Mouse (Mus musculus) effector memory CD4-positive, alpha-beta T cell, adult 7 months (primary cell): ENCODE results near the gene Ece2. TPM values are rescaled to one million over a fixed set of nuclear protein-coding genes. Genes with fewer than 3 reads are reported as not detected.

Source experiments
- polyA plus RNA-seq: library from polyadenylated mRNA; unstranded; fragments of 100-300 nt; shearing (Covaris generic); gene quantifications from one replicate; pipeline ENCODE4 v1.2.1, GENCODE M21; 2017

The Ece2 gene
- polyA plus RNA-seq, result not detected

DNA sequence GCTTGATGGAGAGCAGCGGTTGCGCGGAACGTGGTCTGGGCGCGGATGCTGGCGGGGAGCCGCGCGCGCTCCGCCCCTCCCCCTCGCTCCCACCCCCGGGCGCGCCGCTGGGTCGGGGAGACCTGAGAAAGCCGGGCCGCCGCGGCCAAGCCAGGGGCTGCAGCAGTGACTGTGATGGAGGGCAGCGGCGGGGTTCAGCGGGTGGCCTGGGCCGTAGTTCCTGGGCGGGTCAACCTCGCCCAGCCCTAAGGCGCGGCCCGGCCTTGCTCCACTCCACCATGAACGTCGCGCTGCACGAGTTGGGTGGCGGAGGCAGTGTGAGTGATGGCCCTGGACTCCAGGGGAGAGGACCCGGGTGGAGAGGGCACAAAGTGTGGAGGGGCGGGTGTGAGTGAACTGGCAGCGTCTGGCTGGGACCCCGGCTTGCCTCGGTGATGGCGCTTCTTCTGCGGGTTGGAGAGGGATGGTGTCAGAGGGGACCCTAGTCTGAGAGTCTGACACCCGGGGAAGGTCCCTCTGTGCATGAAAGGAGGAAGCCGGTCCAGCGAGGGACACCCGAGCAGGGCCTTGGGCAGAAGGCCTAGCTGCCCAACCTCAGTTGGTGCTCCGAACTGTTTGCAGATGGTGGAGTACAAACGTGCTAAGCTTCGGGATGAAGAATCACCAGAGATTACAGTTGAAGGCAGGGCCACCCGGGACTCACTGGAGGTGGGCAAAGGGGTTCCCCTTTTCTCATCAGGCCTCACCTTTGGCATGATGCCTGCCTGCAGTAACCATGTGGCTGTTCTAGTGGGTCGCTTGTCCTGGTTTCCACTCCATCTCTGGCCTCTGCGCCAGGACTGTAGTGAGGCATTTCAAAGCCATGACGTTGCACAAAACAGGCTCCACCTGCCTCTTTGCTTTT, at the start of gene Ece2:
Gene Ece2 (plus strand): TSS at position 98 of the 904 bp plus-strand sequence.

DNA sequence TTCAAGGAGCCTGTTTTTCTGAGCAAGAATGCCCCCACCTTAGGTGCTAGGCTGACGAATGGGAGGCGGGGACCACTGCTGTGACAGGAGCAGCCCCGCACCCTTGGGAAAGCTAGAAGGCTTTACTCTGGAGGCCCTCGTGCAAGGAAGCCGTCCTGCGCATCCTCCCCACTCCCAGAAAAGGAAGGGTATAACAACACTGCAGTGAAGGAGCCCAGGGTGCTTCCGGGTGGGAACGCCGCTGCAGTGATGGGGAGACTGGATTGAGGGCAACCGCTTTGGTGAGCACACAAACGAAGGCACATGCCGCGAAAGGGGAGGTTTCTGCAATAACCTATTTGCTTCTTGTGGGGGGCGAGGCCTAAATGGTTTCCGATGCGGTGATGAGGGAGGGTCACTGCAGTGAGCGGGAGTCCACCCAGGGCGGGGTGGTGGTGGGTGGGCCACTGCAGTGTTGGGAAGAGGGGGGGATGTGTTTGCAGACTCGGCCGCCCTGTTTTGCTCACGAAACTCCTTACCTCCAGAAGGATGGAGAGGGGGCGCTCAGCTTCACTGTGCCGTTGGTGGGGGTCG, 40.2 kb upstream of the Ece2 start, which contains the start of gene Vwa5b2:
Gene Vwa5b2 (plus strand): TSS at position 106 of the 573 bp plus-strand sequence.

DNA sequence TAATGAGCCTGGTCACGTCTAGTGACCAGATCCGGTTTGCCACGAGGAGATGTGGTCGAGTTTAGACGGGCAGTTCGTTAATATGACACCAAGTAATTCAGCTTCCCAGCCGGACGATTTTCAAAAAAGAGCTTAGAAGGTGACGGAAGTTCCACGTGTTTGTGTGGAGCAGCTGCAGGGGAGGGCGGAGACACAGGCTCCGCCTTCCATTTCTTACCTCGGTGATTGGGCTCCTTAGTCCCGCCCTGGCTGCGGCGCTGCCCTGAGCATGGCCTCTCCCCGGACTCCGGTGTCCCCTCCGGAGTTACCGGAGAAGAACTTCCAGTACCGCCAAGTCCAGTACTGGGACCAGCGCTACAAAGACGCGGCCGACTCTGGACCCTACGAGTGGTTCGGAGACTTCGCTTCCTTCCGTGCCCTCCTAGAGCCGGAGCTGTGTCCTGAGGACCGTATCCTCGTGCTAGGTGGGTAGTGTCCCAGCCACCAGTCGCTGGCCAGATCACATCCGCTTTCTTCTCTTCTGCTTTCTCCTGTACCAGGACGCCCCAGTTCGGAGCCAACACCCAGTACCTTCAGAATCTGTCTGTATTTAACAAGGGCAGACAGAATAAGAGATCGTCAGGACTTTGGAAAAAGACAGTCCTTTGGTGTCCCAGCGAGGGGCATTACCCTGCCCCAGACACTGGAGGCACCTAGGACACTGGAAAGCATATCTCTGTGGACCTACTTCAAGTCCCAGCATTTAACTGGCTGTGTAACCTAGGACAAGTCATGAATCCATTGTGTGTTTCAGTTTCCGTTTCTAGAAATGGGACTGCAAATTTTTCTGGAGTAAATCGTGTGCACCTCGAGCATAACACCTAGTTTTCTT, 18.0 kb upstream of the Ece2 start, which contains the start of the genes Eef1akmt4, Gm49333 and Alg3:
Gene Eef1akmt4 (plus strand): TSS at position 237 of the 871 bp plus-strand sequence.
Gene Gm49333 (plus strand): TSS at position 254 of the 871 bp plus-strand sequence.
Gene Alg3 (minus strand): TSS at position 379 of the 871 bp plus-strand sequence.

GRCm38 (mm10) chr16:20621191-20621990, 8.2 kb upstream of the Ece2 start, which contains the start of gene Camk2n2:
Camk2n2 (minus strand) TSS chr16:20621287.

DNA sequence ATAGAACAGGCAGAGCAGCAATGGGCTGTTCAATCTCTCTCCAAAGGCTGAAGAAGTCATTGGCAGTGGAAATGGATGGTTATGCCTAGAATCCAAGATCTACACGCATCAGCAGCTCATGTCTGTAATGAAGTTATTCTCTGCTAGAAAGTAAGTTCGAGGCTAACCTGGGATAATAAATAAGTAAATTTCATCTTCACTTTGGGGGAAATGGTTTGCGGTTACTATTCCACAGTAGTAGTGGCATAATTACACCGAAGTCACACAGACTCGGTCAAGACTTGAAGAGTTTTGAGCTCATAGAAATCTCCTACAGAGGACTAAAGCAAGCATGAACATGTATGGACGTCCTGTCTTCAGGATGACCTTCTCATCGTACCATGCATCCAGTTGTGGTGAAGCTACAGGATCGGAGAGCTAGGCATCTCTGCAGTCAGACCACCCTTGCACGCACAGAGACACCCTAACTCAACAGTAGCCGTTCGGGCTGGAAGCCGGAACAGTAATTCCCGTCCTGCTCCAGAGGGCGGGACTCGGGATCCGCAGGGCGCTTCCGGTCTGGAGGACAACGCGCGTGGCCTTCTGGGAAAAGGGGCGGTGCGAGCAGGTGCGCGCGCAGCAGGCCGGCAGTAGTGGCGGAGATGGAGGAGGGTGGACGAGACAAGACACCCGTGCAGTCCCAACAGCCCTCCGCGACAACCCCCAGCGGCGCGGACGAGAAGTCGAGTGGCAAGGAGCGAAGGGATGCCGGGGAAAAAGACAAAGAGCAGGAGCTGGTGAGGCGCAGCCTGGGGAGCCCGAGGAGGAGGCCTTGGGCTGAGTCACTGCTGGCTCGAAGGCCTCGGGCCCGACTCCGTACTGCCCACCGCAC, 21.7 kb downstream of the Ece2 start, which contains the start of gene Psmd2:
Gene Psmd2 (plus strand): TSS at position 577 of the 871 bp plus-strand sequence.

GRCm38 (mm10) chr16:20668013-20668412, 38.4 kb downstream of the Ece2 start, which contains the start of gene Eif4g1:
Eif4g1 (plus strand) TSS chr16:20668313.

GRCm38 (mm10) chr16:20693111-20693701, 63.6 kb downstream of the Ece2 start, which contains the start of gene Fam131a:
Fam131a (plus strand) TSS chr16:20693241.

Other genes with a start within 250 kb of the Ece2 start
- gene Abcc5, start 203.4 kb upstream of the Ece2 start, polyA plus RNA-seq, result 30.8 TPM
- gene Eif2b5, start 131.0 kb upstream of the Ece2 start, polyA plus RNA-seq, result 70.0 TPM
- 14.3 TPM for gene Dvl3, start 112.8 kb upstream of the Ece2 start, polyA plus RNA-seq
- 372 TPM for gene Ap2m1, start 94.3 kb upstream of the Ece2 start, polyA plus RNA-seq
- gene Abcf3, start 81.3 kb upstream of the Ece2 start, polyA plus RNA-seq, result 71.6 TPM
- gene Vwa5b2, start 40.4 kb upstream of the Ece2 start, polyA plus RNA-seq, result 0.23 TPM
- 1.8 TPM for gene Eef1akmt4, start 18.2 kb upstream of the Ece2 start, polyA plus RNA-seq
- not detected for gene Gm49333, start 18.2 kb upstream of the Ece2 start, polyA plus RNA-seq
- 17.6 TPM for gene Alg3, start 18.1 kb upstream of the Ece2 start, polyA plus RNA-seq
- gene Camk2n2, start 8.5 kb upstream of the Ece2 start, polyA plus RNA-seq, result 0.49 TPM
- 183 TPM for gene Psmd2, start 21.8 kb downstream of the Ece2 start, polyA plus RNA-seq
- gene Eif4g1, start 38.5 kb downstream of the Ece2 start, polyA plus RNA-seq, result 124 TPM
- gene Fam131a, start 63.4 kb downstream of the Ece2 start, polyA plus RNA-seq, result 1.1 TPM
- gene Polr2h, start 87.8 kb downstream of the Ece2 start, polyA plus RNA-seq, result 37.0 TPM
- gene Clcn2, start 87.9 kb downstream of the Ece2 start, polyA plus RNA-seq, result 2.3 TPM
- gene Chrd, start 103.3 kb downstream of the Ece2 start, polyA plus RNA-seq, result 0.13 TPM
- gene Thpo, start 104.7 kb downstream of the Ece2 start, polyA plus RNA-seq, result 0.56 TPM